Mouse (Mus musculus) adrenal gland, adult 8-10 months (tissue): ENCODE measurements around the gene Timm9. TPM values are rescaled to one million over a fixed set of nuclear protein-coding genes. Genes with fewer than 3 reads are reported as not detected.
"Not testable (repeated sequence)": the region's sequence is repeated elsewhere in the genome, so short reads cannot be mapped to it uniquely, and the experiment has no call there.

Source experiments
- DNase-seq: peaks from one replicate; pipeline ENCODE4 v3.0.0; 2022
- total RNA-seq, 4 experiments: library from RNA; stranded (reverse); gene quantifications; 2 replicates each; pipeline ENCODE4 v1.2.4; 2022

Timm9 gene
- total RNA-seq, 4 experiments from 2014 or later: 49.0 to 68.2 (median 57.4) TPM

- DNase-seq: not testable (repeated sequence)
These were observed 32.2 kb downstream of the Timm9 start for GRCm38 (mm10) chr12:71104275-71104674.

- no peak for DNase-seq
These were observed 50.2 kb downstream of the Timm9 start for GRCm38 (mm10) chr12:71086331-71086730.

Other genes starting within 250 kb of the Timm9 start
- gene Actr10, start 198.8 kb downstream of the Timm9 start, total RNA-seq: 100 to 1,000 TPM; 177 to 222 (median 203) TPM
- gene Psma3, start 162.1 kb downstream of the Timm9 start, total RNA-seq: 100 to 1,000 TPM; 310 to 386 (median 323) TPM
- gene Arid4a, start 120.7 kb downstream of the Timm9 start, total RNA-seq: 10 to 100 TPM; 20.6 to 32.2 (median 23.4) TPM
- gene Tomm20l, start 25.3 kb downstream of the Timm9 start, total RNA-seq: 10 to 100 TPM in 2 of 4 experiments, 1 to 10 TPM in 2; 9.0 to 14.9 (median 11.7) TPM
- gene 2700049A03Rik, start 164 bp upstream of the Timm9 start, total RNA-seq: 10 to 100 TPM; 11.9 to 18.6 (median 13.6) TPM
- gene Dact1, start 173.2 kb upstream of the Timm9 start, total RNA-seq: 10 to 100 TPM; 15.6 to 29.4 (median 22.5) TPM